Mouse (Mus musculus): ENCODE measurements around the gene Meis1. TPM values are rescaled to one million over a fixed set of nuclear protein-coding genes. Genes with fewer than 3 reads are reported as not detected.

The Meis1 gene
- polyA plus RNA-seq, 1 experiment from 2014 or later = 36.1 TPM

GRCm38 (mm10) chr11:19012001-19012400 is 6.8 kb downstream of the Meis1 start:
- WGBS = 16% methylated on average over 2 of the region's 2 CpGs
- no peak for DNase-seq (ENCODE audit: extremely low spot score, low spot score)
- peaks cover 99% of the 10 kb centered on the region for H3K27me3 ChIP-seq (ENCODE audit: poor library complexity, severe bottlenecking)
- H3K4me1 ChIP-seq = peaks cover 98% of the 10 kb centered on the region
- no peak overlapping the region for H3K27ac ChIP-seq
- no peaks in the 10 kb centered on the region for H3K9me3 ChIP-seq
- no peaks in the 10 kb centered on the region; the same call in 1 of the 2 replicates for H3K36me3 ChIP-seq (replicated peaks)
- H3K4me3 ChIP-seq = no peak overlapping the region

DNA sequence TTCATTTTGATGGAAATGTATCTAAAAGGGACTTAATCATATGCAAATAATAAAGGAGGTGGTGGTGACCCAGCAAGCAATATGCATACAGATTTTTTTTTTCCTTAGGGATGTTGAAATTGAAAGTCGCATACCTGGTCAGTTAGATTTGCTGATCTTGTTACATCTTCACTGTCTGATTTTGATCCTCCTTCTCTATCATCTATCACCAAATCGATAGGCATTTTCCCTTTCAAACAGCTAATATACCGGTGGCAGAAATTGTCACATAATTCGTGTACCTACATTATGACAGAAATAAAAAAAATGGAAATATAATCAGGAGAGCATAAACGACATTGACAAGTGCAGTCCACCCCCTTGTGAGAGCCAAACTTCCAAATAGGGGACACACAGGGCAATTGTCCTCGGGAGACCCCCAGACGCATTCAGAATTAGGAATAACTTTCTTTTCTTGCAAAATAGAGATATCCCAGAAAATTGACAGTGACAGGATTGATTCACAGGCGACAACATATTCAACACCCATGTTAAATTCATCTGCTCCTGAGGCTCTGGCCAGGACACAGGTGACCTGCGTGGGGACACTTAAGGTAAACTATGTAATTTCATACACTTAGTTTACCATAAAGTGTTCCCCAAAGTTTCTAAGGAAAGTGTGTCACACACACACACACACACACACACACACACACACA is 7.5 kb downstream of the Meis1 start:
- H3K9me3 ChIP-seq = no peaks in the 10 kb centered on the region
- H3K4me1 ChIP-seq = peaks cover 93% of the 10 kb centered on the region
- 27% methylated on average over 9 of the region's 9 CpGs for WGBS
- no peak for DNase-seq (ENCODE audit: extremely low spot score, low spot score)
- H3K4me3 ChIP-seq = no peak overlapping the region
- H3K36me3 ChIP-seq (replicated peaks) = no peaks in the 10 kb centered on the region; the same call in 1 of the 2 replicates
- peaks cover 100% of the 10 kb centered on the region for H3K27me3 ChIP-seq (ENCODE audit: poor library complexity, severe bottlenecking)
- no peak overlapping the region for H3K27ac ChIP-seq

DNA sequence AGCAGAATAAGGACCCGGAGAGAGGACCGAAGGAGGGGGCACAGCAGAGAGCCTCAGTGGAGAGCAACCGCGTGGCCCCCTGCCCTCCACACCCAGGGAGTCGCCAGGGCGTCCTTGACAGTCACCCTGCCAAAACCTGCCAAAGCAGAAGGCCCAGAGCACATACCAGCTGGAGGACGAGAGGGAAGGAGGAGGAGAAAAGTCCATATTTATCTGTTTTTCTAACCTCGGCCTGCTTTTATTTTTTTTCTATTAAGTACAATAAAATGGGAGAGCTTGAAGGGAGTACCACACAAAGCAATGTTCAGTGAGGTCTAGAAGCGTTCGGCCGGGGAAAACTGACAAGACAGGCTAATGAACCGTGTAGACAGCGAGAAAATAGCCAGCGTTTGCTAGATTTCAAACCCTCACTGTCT is 8.4 kb downstream of the Meis1 start:
- H3K36me3 ChIP-seq (replicated peaks) = no peaks in the 10 kb centered on the region; the same call in 1 of the 2 replicates
- H3K4me3 ChIP-seq = peak overlapping the region; percentile 32
- peak overlapping the region; percentile 67 for H3K27ac ChIP-seq
- peaks cover 100% of the 10 kb centered on the region for H3K27me3 ChIP-seq (ENCODE audit: poor library complexity, severe bottlenecking)
- H3K4me1 ChIP-seq = peaks cover 85% of the 10 kb centered on the region
- no peaks in the 10 kb centered on the region for H3K9me3 ChIP-seq
- under 1% methylated on average over 14 of the region's 14 CpGs for WGBS
- DNase-seq (ENCODE audit: extremely low spot score, low spot score) = no peak

DNA sequence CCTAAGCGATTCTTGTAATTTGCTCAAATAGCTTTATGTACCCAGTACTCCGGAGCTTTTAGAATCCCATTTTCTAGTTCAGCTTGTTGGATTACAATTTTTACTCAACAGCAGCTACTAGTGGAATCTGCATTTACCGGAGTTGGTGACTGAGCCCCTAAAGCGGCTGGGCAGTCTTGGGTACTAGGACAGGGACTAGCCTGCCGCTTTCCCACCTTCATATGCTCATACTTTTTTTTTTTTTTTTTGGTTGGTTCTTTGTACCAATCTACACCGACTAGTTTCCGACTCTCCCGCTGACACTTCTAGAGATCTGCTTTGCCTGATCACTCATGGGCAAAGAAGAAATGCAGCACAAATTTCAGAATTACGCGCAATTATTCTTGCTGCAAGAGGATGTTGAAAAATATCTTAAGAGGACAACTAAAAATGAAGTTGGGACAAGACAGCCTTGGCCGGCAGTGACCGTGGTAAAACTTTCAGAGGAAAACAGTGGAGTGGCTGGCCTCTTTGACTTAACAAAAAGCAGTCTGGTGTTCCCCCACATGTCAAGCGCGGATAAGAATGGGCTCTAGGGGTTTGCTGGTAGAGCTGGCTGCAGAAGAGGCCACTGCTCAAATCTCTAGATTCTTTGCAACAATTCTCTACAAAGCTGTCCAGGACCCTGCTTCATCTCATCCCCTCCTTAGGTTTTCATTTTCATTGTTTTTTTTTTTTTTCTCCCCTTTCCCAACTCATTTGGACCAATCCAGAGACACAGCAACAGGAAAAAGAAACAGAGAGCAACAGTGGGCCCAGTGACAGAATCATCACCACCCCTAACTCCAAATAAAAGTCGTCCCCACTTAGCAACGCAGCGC is 9.0 kb downstream of the Meis1 start:
- peak overlapping the region; percentile 67 for H3K27ac ChIP-seq
- peak overlapping the region; percentile 32 for H3K4me3 ChIP-seq
- no peak for DNase-seq (ENCODE audit: extremely low spot score, low spot score)
- H3K9me3 ChIP-seq = no peaks in the 10 kb centered on the region
- peaks cover 100% of the 10 kb centered on the region for H3K27me3 ChIP-seq (ENCODE audit: poor library complexity, severe bottlenecking)
- 7% methylated on average over 17 of the region's 17 CpGs for WGBS
- no peaks in the 10 kb centered on the region; the same call in 1 of the 2 replicates for H3K36me3 ChIP-seq (replicated peaks)
- H3K4me1 ChIP-seq = peaks cover 78% of the 10 kb centered on the region

GRCm38 (mm10) chr11:19008610-19009384 is 10.0 kb downstream of the Meis1 start:
- H3K4me1 ChIP-seq = peaks cover 69% of the 10 kb centered on the region

GRCm38 (mm10) chr11:19007541-19008424 is 11.0 kb downstream of the Meis1 start:
- H3K4me1 ChIP-seq = peaks cover 63% of the 10 kb centered on the region
- H3K9me3 ChIP-seq = no peaks in the 10 kb centered on the region
- no peaks in the 10 kb centered on the region; the same call in 1 of the 2 replicates for H3K36me3 ChIP-seq (replicated peaks)
- H3K27ac ChIP-seq = peak overlapping the region; percentile 44
- peaks cover 82% of the 10 kb centered on the region for H3K27me3 ChIP-seq (ENCODE audit: poor library complexity, severe bottlenecking)
- peak; percentile 48 for DNase-seq (ENCODE audit: extremely low spot score, low spot score)
- WGBS = 4% methylated on average over 45 of the region's 45 CpGs
- H3K4me3 ChIP-seq = peak overlapping the region; percentile 42

More at GRCm38 (mm10) chr11:19008610-19009384, 10.0 kb downstream of the Meis1 start:
- no peaks in the 10 kb centered on the region; the same call in 1 of the 2 replicates for H3K36me3 ChIP-seq (replicated peaks)
- peak overlapping the region; percentile 6; the same call in 1 of the 2 replicates for H3K4me3 ChIP-seq
- peaks cover 92% of the 10 kb centered on the region for H3K27me3 ChIP-seq (ENCODE audit: poor library complexity, severe bottlenecking)
- H3K9me3 ChIP-seq = no peaks in the 10 kb centered on the region
- 19% methylated on average over 13 of the region's 13 CpGs for WGBS
- no peak overlapping the region for H3K27ac ChIP-seq
- no peak for DNase-seq (ENCODE audit: extremely low spot score, low spot score)

DNA sequence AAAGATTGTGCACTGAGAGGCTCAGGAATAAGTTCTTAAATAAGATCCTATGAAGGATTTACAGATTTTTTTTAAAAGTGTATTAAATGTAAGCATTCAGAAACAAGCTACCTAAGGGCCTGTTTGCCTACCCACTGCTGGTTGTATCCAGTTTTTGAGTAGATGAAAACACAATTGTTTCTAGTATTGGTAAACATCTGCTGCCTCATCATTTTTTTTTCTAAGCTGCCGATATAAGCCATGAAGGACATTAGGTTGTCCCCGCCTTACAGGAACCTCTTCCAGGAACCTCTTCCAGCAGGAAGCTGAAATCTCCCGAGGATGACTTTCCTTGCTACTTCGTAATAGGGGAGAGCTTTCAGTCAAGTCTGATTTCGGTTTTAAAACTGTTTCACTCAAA is 11.7 kb downstream of the Meis1 start:
- 24% methylated on average over 5 of the region's 5 CpGs for WGBS
- Histone ChIP-seq H3K27ac (no peak overlapping the region), H3K4me3 (peak overlapping the region; percentile 42; the same call in 1 of the 2 replicates), H3K36me3 (replicated peaks) (no peaks in the 10 kb centered on the region; the same call in 1 of the 2 replicates), H3K27me3 (ENCODE audit: poor library complexity, severe bottlenecking) (peaks cover 75% of the 10 kb centered on the region), H3K4me1 (peaks cover 56% of the 10 kb centered on the region), H3K9me3 (no peaks in the 10 kb centered on the region)
- DNase-seq (ENCODE audit: extremely low spot score, low spot score) = no peak

DNA sequence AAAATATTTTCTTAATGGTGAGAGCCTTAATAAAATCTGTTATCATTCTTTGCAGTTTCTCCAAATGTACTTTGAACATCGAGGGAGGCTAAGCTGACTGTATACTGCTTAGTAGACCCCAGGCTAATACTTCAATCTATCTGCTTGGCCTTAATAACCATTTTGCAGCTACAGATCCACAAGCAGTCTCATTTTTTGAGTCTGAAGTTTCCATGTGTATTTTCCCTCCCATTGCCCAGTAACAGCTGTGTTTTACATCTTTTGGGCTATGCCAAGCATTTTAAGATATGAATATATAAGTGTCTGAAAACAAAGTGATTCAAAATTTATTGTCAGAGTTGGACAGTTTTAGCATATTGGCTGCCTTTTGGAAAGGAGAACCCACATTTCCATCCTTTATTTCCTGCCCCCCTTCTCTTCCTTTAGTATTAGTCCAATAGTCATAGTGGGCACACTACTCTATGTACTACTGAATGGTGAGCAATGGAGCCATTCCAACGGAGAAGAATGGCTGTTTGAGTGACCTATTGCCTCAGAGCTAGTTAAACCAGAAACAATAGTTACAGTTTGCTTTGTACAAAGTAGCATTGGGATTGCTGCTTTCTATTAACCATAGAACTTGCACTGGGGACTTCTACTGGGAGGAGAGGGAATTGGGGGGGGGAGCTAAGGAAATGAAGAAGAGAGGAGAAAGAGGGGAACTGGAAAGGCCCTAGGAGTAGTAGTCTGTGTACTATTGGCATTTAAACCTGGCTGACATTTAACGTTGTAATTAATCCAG is 12.7 kb downstream of the Meis1 start:
- WGBS = 46% methylated on average over 3 of the region's 3 CpGs
- H3K36me3 ChIP-seq (replicated peaks) = no peaks in the 10 kb centered on the region; the same call in 1 of the 2 replicates
- H3K4me1 ChIP-seq = peaks cover 46% of the 10 kb centered on the region
- peaks cover 65% of the 10 kb centered on the region for H3K27me3 ChIP-seq (ENCODE audit: poor library complexity, severe bottlenecking)
- H3K9me3 ChIP-seq = no peaks in the 10 kb centered on the region
- DNase-seq (ENCODE audit: extremely low spot score, low spot score) = no peak
- no peak overlapping the region for H3K27ac ChIP-seq
- no peak overlapping the region for H3K4me3 ChIP-seq

- Histone ChIP-seq H3K4me3 (no peak overlapping the region), H3K27me3 (ENCODE audit: poor library complexity, severe bottlenecking) (peaks cover 57% of the 10 kb centered on the region), H3K36me3 (replicated peaks) (peaks cover 7% of the 10 kb centered on the region), H3K4me1 (peaks cover 38% of the 10 kb centered on the region), H3K27ac (no peak overlapping the region), H3K9me3 (no peaks in the 10 kb centered on the region)
- 88% methylated on average over 9 of the region's 9 CpGs for WGBS
- no peak for DNase-seq (ENCODE audit: extremely low spot score, low spot score)
These were observed 13.5 kb downstream of the Meis1 start for GRCm38 (mm10) chr11:19005007-19005912.

DNA sequence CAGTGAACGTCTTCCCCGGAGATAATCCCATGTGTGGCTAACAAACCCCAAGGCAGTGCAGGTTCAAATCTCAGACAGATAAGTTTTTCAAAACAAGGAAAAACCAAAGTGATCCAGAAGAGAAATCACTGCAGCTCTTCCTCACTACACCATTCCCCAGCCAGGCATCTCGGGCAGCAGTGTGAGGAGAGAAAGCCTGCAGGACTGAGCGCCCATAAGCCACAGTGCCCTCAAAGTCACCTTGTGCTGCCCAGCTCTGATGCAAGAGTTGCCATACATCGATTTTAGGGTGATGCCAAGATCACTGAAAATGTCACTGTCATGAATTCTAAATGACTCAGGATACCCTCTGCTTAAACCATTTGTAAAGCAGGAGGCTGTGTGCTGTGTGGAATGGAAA is 15.7 kb downstream of the Meis1 start:
- no peak for DNase-seq (ENCODE audit: extremely low spot score, low spot score)
- peaks cover 18% of the 10 kb centered on the region for H3K4me1 ChIP-seq
- no peak overlapping the region for H3K4me3 ChIP-seq
- H3K27me3 ChIP-seq (ENCODE audit: poor library complexity, severe bottlenecking) = peaks cover 35% of the 10 kb centered on the region
- WGBS = 42% methylated on average over 5 of the region's 5 CpGs
- H3K9me3 ChIP-seq = no peaks in the 10 kb centered on the region
- peaks cover 16% of the 10 kb centered on the region; the same call in 1 of the 2 replicates for H3K36me3 ChIP-seq (replicated peaks)
- no peak overlapping the region for H3K27ac ChIP-seq

Data from forebrain, embryonic 10.5 days (tissue).